Mouse (Mus musculus) myocyte (in vitro differentiated cells): ENCODE data around the gene Trpv2. TPM values are rescaled to one million over a fixed set of nuclear protein-coding genes. Genes with fewer than 3 reads are reported as not detected.

Experiments used
- H3K27me3 ChIP-seq: one replicate; pipeline ENCODE4 v1.6.1; 2011; ENCODE audit not compliant: control insufficient read depth, insufficient read depth, insufficient read length
- H3K36me3 ChIP-seq: one replicate; pipeline ENCODE4 v1.6.1; 2011; ENCODE audit not compliant: control insufficient read depth, insufficient read depth
- H3K4me2 ChIP-seq: one replicate; pipeline ENCODE4 v1.6.1; 2011; ENCODE audit warnings: low read depth, control low read depth
- H3K4me3 ChIP-seq: one replicate; pipeline ENCODE4 v1.5.1; 2011; ENCODE audit warnings: mild to moderate bottlenecking, control low read depth, moderate library complexity
- H3K79me2 ChIP-seq: one replicate; pipeline ENCODE4 v1.6.1; 2011; ENCODE audit not compliant: control insufficient read depth, insufficient read depth
- H3ac ChIP-seq: one replicate; pipeline ENCODE4 v1.6.1; 2011; ENCODE audit not compliant: control insufficient read depth, insufficient read length
- CEBPB ChIP-seq: IDR thresholded peaks from 2 replicates; pipeline ENCODE4 v1.6.1; 2011; ENCODE audit warnings: mild to moderate bottlenecking, moderate library complexity; ENCODE audit not compliant: poor library complexity, insufficient read depth, severe bottlenecking
- E2F4 ChIP-seq: IDR thresholded peaks from one replicate; pipeline ENCODE4 v1.6.1; 2011; ENCODE audit warnings: mild to moderate bottlenecking, control low read depth, moderate library complexity; ENCODE audit not compliant: insufficient read depth
- MAX ChIP-seq: IDR thresholded peaks from one replicate; pipeline ENCODE4 v1.6.1; 2011; ENCODE audit warnings: low read depth, mild to moderate bottlenecking, control low read depth
- MYOD1 ChIP-seq, 3 experiments: IDR thresholded peaks; one replicate each; pipeline ENCODE4 v1.6.1; 2011; ENCODE audit warnings: control low read depth in 2 of 3, low read depth in 2 of 3, mild to moderate bottlenecking in 2 of 3, moderate library complexity in 1 of 3; ENCODE audit not compliant: insufficient read length in 2 of 3, control insufficient read depth in 1 of 3
- MYOG ChIP-seq, 3 experiments: IDR thresholded peaks; one replicate each; pipeline ENCODE4 v1.6.1; 2011; ENCODE audit warnings: control low read depth in 2 of 3, low read depth in 2 of 3, mild to moderate bottlenecking in 2 of 3; ENCODE audit not compliant: insufficient read length in 2 of 3, control insufficient read depth in 1 of 3, insufficient read depth in 1 of 3
- POLR2A ChIP-seq: IDR thresholded peaks from one replicate; pipeline ENCODE4 v1.6.1; 2011; ENCODE audit warnings: low read depth, mild to moderate bottlenecking, control low read depth, moderate library complexity; ENCODE audit not compliant: insufficient read length
- POLR2AphosphoS2 ChIP-seq: IDR thresholded peaks from one replicate; pipeline ENCODE4 v1.6.1; 2011; ENCODE audit warnings: low read depth, control low read depth; ENCODE audit not compliant: insufficient read length
- REST ChIP-seq: IDR thresholded peaks from one replicate; pipeline ENCODE4 v1.6.1; 2011; ENCODE audit warnings: mild to moderate bottlenecking, control low read depth, moderate library complexity; ENCODE audit not compliant: insufficient read depth, insufficient read length
- SRF ChIP-seq: IDR thresholded peaks from one replicate; pipeline ENCODE4 v1.6.1; 2011; ENCODE audit warnings: low read depth; ENCODE audit not compliant: control insufficient read depth, insufficient read length
- TCF12 ChIP-seq: IDR thresholded peaks from one replicate; pipeline ENCODE4 v1.6.1; 2011; ENCODE audit warnings: mild to moderate bottlenecking, control low read depth; ENCODE audit not compliant: poor library complexity, insufficient read depth, severe bottlenecking
- TCF3 ChIP-seq: IDR thresholded peaks from one replicate; pipeline ENCODE4 v1.6.1; 2011; ENCODE audit warnings: low read depth, control low read depth; ENCODE audit not compliant: insufficient read length
- USF1 ChIP-seq: IDR thresholded peaks from one replicate; pipeline ENCODE4 v1.6.1; 2011; ENCODE audit warnings: low read depth, mild to moderate bottlenecking, control low read depth, moderate library complexity
- polyA plus RNA-seq: library from polyadenylated mRNA; unstranded; fragments of >200 nt; fragmentation: generic; extraction: Trizol; gene quantifications from one replicate; pipeline ENCODE4 v1.2.1, GENCODE M21; 2012; ENCODE audit warnings: missing spikeins

Gene Trpv2
- polyA plus RNA-seq, 1 experiment = 5.4 TPM

GRCm38 (mm10) chr11:62610304-62610703 is 36.0 kb downstream of the Trpv2 start:
- Histone ChIP-seq H3ac (no peak overlapping the region), H3K36me3 (peaks cover 20% of the 10 kb centered on the region), H3K79me2 (no peaks in the 10 kb centered on the region), H3K4me2 (no peak overlapping the region), H3K27me3 (no peaks in the 10 kb centered on the region), H3K4me3 (no peak overlapping the region)
- TF ChIP-seq E2F4 = no peak
- TF ChIP-seq REST = no peak
- TF ChIP-seq CEBPB = no peak

GRCm38 (mm10) chr11:62612604-62613003 is 38.3 kb downstream of the Trpv2 start:
- Histone ChIP-seq H3K4me2 (no peak overlapping the region), H3ac (no peak overlapping the region), H3K4me3 (no peak overlapping the region), H3K36me3 (peaks cover 4% of the 10 kb centered on the region), H3K79me2 (no peaks in the 10 kb centered on the region), H3K27me3 (no peaks in the 10 kb centered on the region)
- no peak for TF ChIP-seq E2F4
- TF ChIP-seq POLR2AphosphoS2 = no peak
- no peak for TF ChIP-seq CEBPB
- no peak for TF ChIP-seq POLR2A
- no peak for TF ChIP-seq REST
- no peak for TF ChIP-seq TCF3
- TF ChIP-seq SRF = no peak
- TF ChIP-seq TCF12 = no peak
- no peak for TF ChIP-seq MYOG (IDR thresholded peaks at IDR 0.05; ENCODE audit: control insufficient read depth in 1 of 3, insufficient read depth in 1 of 3, insufficient read length in 2 of 3, low read depth in 2 of 3)
- TF ChIP-seq MYOD1 (IDR thresholded peaks at IDR 0.05; ENCODE audit: control insufficient read depth in 1 of 3, insufficient read length in 2 of 3, low read depth in 2 of 3) = no peak
- no peak for TF ChIP-seq MAX
- TF ChIP-seq USF1 = no peak

- Histone ChIP-seq H3K36me3 (peaks cover 5% of the 10 kb centered on the region), H3K4me2 (peak overlapping the region; percentile 39)
- no peak for TF ChIP-seq TCF12
- peak in 1 of 3 experiments; percentile 28 for TF ChIP-seq MYOD1 (IDR thresholded peaks at IDR 0.05; ENCODE audit: control insufficient read depth in 1 of 3, insufficient read length in 2 of 3, low read depth in 2 of 3)
- TF ChIP-seq POLR2AphosphoS2 = peak; percentile 42
- no peak for TF ChIP-seq MAX
- no peak for TF ChIP-seq USF1
- no peak for TF ChIP-seq POLR2A
- no peak for TF ChIP-seq MYOG (IDR thresholded peaks at IDR 0.05; ENCODE audit: control insufficient read depth in 1 of 3, insufficient read depth in 1 of 3, insufficient read length in 2 of 3, low read depth in 2 of 3)
- TF ChIP-seq REST = no peak
- TF ChIP-seq SRF = no peak
- TF ChIP-seq E2F4 = no peak
These were observed 39.5 kb downstream of the Trpv2 start for GRCm38 (mm10) chr11:62613657-62614365.

GRCm38 (mm10) chr11:62614876-62615410 is 40.7 kb downstream of the Trpv2 start:
- Histone ChIP-seq H3K4me2 (no peak overlapping the region), H3K4me3 (no peak overlapping the region)

More at GRCm38 (mm10) chr11:62613657-62614365, 39.5 kb downstream of the Trpv2 start:
- Histone ChIP-seq H3ac (no peak overlapping the region), H3K79me2 (no peaks in the 10 kb centered on the region), H3K27me3 (no peaks in the 10 kb centered on the region), H3K4me3 (no peak overlapping the region)

More at GRCm38 (mm10) chr11:62614876-62615410, 40.7 kb downstream of the Trpv2 start:
- H3K79me2 ChIP-seq = no peaks in the 10 kb centered on the region
- H3ac ChIP-seq = no peak overlapping the region
- peaks cover 5% of the 10 kb centered on the region for H3K36me3 ChIP-seq
- no peaks in the 10 kb centered on the region for H3K27me3 ChIP-seq
- no peak for TF ChIP-seq MYOD1 (IDR thresholded peaks at IDR 0.05; ENCODE audit: control insufficient read depth in 1 of 3, insufficient read length in 2 of 3, low read depth in 2 of 3)
- no peak for TF ChIP-seq SRF
- no peak for TF ChIP-seq POLR2A
- no peak for TF ChIP-seq TCF3
- no peak for TF ChIP-seq MYOG (IDR thresholded peaks at IDR 0.05; ENCODE audit: control insufficient read depth in 1 of 3, insufficient read depth in 1 of 3, insufficient read length in 2 of 3, low read depth in 2 of 3)
- TF ChIP-seq REST = no peak
- TF ChIP-seq MAX = no peak
- no peak for TF ChIP-seq E2F4
